Mouse (Mus musculus): ENCODE results near the gene Pon3. TPM values are rescaled to one million over a fixed set of nuclear protein-coding genes. Genes with fewer than 3 reads are reported as not detected.

Gene Pon3
- 1.2 TPM for polyA plus RNA-seq (2017; shearing (Covaris generic))

DNA sequence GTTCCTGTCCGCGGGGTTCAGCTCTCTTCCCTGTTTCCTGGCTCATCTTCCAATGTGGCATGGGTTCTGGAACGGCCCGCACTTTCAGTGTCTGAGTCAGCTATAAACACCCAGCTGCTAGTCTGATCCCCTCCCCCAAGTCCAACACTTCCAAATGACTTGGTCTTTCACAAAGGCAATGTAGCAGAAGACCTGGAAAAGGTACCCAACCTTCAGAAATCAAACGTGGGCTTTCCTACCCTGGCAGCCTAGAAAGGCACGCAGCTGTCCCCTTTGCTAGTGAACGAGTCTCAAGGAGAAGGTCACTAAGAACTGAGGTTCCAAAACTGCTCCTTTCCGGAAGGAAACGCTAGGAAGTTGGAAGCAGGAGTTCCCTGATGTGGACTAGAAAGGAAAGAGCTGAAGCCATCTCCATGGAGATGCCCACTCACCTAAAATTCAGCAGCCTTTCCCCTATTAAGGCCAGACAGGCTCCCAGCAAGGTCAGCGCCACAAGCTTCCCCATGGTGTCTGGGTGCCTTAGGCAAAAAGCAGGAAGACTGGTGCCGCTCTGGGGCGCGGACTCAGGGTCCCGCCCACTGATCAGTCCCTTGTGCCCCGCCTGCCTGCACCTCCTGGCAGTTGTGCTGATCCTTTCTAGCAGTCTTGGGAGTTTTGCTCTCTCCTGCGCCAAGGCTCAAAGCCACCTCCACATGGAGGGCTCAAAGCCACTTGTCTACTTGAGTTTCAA is at the start of gene Pon3:
Gene Pon3, minus strand, starts transcription at position 565 of the 730 bp plus-strand sequence.

DNA sequence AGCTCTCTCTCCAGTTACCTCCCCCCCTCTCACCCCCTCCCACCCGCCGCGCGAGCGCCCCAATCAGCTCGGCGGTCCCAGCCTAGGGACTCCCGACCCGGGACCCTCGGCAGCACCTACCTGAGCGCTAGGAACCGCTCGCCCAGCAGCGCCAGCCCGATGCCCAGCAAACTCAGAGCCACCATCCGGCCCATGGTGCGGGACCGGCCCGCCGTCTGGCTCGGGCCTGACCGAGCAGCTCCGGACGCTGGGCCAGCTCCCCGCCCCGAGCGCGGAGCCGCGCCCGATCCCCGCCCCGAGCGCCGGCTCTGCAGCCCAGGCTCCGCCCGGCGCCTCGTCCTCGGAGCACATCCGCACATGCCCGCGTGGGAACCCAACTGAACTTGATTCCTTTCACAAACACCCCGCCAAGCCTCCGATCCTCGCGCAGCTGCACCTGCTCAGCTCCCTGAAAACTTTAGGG is 42.0 kb upstream of the Pon3 start, which contains the start of gene Pon2:
Gene Pon2, minus strand, starts transcription at position 364 of the 463 bp plus-strand sequence.

DNA sequence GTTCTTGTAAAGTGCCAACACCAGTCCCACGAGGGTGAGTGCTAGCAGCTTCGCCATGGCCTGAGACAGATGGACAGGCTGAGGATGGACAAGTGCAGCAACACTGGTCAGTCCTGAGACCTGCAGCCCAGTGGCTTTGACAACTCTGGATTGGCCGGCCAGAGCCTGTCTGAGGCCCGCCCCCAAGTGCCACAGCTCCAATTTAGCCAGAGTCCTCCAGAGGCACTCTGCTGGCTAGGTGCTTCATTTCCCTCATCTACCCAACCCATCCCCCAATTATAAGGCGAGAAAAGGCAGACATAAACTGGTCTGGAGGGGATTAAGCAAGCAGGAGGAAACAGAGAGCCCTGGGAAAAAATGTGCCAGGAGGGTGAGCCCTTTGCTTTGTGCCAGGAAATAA is 62.4 kb downstream of the Pon3 start, which contains the start of gene Pon1:
Gene Pon1, minus strand, starts transcription at position 254 of the 400 bp plus-strand sequence.

Other genes with a start within 250 kb of the Pon3 start
- not detected for gene Pon1, start 62.3 kb downstream of the Pon3 start, polyA plus RNA-seq (2017; shearing (Covaris generic))
- 73.1 TPM for gene Pon2, start 42.2 kb upstream of the Pon3 start, polyA plus RNA-seq (2017; shearing (Covaris generic))
- 0.52 TPM for gene Asb4, start 127.1 kb upstream of the Pon3 start, polyA plus RNA-seq (2017; shearing (Covaris generic))
- not detected for gene Pdk4, start 240.0 kb upstream of the Pon3 start, polyA plus RNA-seq (2017; shearing (Covaris generic))